In genomic region chrX:169978436-169979381, GRCm38 (mm10) we compare ENCODE assay signal across 8 mouse cellular contexts. TPM values are rescaled to one million over a fixed set of nuclear protein-coding genes. Genes with fewer than 3 reads are reported as not detected.
A peak's percentile ranks its signal among the peaks of the same experiment; 100 is the strongest.
DNase-seq lines count a peak whose midpoint lies in the region; ATAC-seq and TF ChIP-seq lines count a peak whose summit lies in the region.
"Not testable (repeated sequence)": the region's sequence is repeated elsewhere in the genome, so short reads cannot be mapped to it uniquely, and the experiment has no call there.

No protein-coding gene starts in this region.

- H3K4me2 ChIP-seq in forebrain, embryonic 13.5 days, result peak overlapping the region; percentile 26
- peak overlapping the region; percentile 17 for H3K4me2 ChIP-seq in heart, embryonic 15.5 days
- H3K4me2 ChIP-seq in liver, postnatal 0 days (ENCODE audit: low read depth, low read length), result peak overlapping the region; percentile 38; the same call in 1 of the 2 replicates
- peak overlapping the region; percentile 27 for H3K4me2 ChIP-seq in neural tube, embryonic 13.5 days

- not testable (repeated sequence) for H3K9ac ChIP-seq in forebrain, embryonic 13.5 days; heart, embryonic 15.5 days; liver, postnatal 0 days (replicated peaks); neural tube, embryonic 13.5 days

- H3K27me3 ChIP-seq in E14TG2a.4 (ENCODE audit: insufficient read depth, low read length), result peaks cover 10% of the 10 kb centered on the region
- not testable (repeated sequence) for H3K27me3 ChIP-seq in forebrain, embryonic 13.5 days; heart, embryonic 15.5 days; neural tube, embryonic 13.5 days
- peaks cover 33% of the 10 kb centered on the region for H3K27me3 ChIP-seq in liver, postnatal 0 days (ENCODE audit: insufficient read depth, low read length)

- ATAC-seq in forebrain, embryonic 13.5 days, result 0 out of 2 replicates have a peak, but pooled peaks have one; percentile 25
- ATAC-seq in heart, embryonic 15.5 days (replicated peaks; ENCODE audit: insufficient number of reproducible peaks, insufficient read depth, low FRiP score, low read depth); liver, postnatal 0 days; neural tube, embryonic 13.5 days (ENCODE audit: low read depth): not testable (repeated sequence)

- peak overlapping the region; percentile 1 for H3K4me3 ChIP-seq in E14TG2a.4 (replicated peaks; ENCODE audit: low read length)
- H3K4me3 ChIP-seq in forebrain, embryonic 13.5 days, result not testable (repeated sequence)
- peak overlapping the region; percentile 0; the same call in 1 of the 2 replicates for H3K4me3 ChIP-seq in heart, embryonic 15.5 days
- 0 out of 2 replicates have a peak overlapping the region, but pooled peaks have one; percentile 4 for H3K4me3 ChIP-seq in liver, postnatal 0 days (ENCODE audit: low read depth, low read length)
- peak overlapping the region; percentile 3 for H3K4me3 ChIP-seq in neural tube, embryonic 13.5 days

- peaks cover 87% of the 10 kb centered on the region for H3K36me3 ChIP-seq in E14TG2a.4 (ENCODE audit: insufficient read depth, low read length)
- H3K36me3 ChIP-seq in forebrain, embryonic 13.5 days (ENCODE audit: poor library complexity, severe bottlenecking), result peaks cover 72% of the 10 kb centered on the region
- H3K36me3 ChIP-seq in heart, embryonic 15.5 days, result peaks cover 22% of the 10 kb centered on the region
- H3K36me3 ChIP-seq in liver, postnatal 0 days (replicated peaks; ENCODE audit: insufficient read depth, low read length), result not testable (repeated sequence)
- H3K36me3 ChIP-seq in neural tube, embryonic 13.5 days, result peaks cover 52% of the 10 kb centered on the region

- peaks cover 86% of the 10 kb centered on the region for H3K9me3 ChIP-seq in E14TG2a.4 (ENCODE audit: low read length)
- peaks cover 80% of the 10 kb centered on the region for H3K9me3 ChIP-seq in forebrain, embryonic 13.5 days (replicated peaks)
- H3K9me3 ChIP-seq in heart, embryonic 15.5 days (replicated peaks); liver, postnatal 0 days (ENCODE audit: low read length): not testable (repeated sequence)
- peaks cover 71% of the 10 kb centered on the region for H3K9me3 ChIP-seq in neural tube, embryonic 13.5 days

- TF ChIP-seq CTCF in E14TG2a.4 (conservative IDR thresholded peaks at IDR 0.05; ENCODE audit: low read length); liver, postnatal 0 days (IDR thresholded peaks at IDR 0.05; ENCODE audit: low read depth): not testable (repeated sequence)

- not testable (repeated sequence) for TF ChIP-seq EP300 in liver, postnatal 0 days (IDR thresholded peaks at IDR 0.05; ENCODE audit: low read depth)

- WGBS in forebrain, embryonic 13.5 days, result 70% methylated on average over 29 of the region's 29 CpGs
- WGBS in heart, embryonic 15.5 days, result 61% methylated on average over 29 of the region's 29 CpGs
- WGBS in liver, postnatal 0 days (ENCODE audit: insufficient replicate concordance), result 51% methylated on average over 29 of the region's 29 CpGs
- WGBS in neural tube, embryonic 13.5 days, result 73% methylated on average over 29 of the region's 29 CpGs

- DNase-seq in cerebellum, adult 11-12 months, result peak; percentile 55
- DNase-seq in kidney, postnatal 25 days, result peak; percentile 63 to 67
- peak; percentile 85 for DNase-seq in liver, postnatal 0 days
- peak; percentile 87 for DNase-seq in testis, postnatal 10 days (ENCODE audit: low spot score)

- not testable (repeated sequence) for H3K27ac ChIP-seq in forebrain, embryonic 13.5 days; neural tube, embryonic 13.5 days (replicated peaks)
- H3K27ac ChIP-seq in heart, embryonic 15.5 days, result peak overlapping the region; percentile 64
- 0 out of 2 replicates have a peak overlapping the region, but pooled peaks have one; percentile 20 for H3K27ac ChIP-seq in liver, postnatal 0 days (ENCODE audit: low read depth)

- H3K4me1 ChIP-seq in E14TG2a.4 (replicated peaks; ENCODE audit: low read depth, low read length), result peaks cover 15% of the 10 kb centered on the region
- not testable (repeated sequence) for H3K4me1 ChIP-seq in forebrain, embryonic 13.5 days; heart, embryonic 15.5 days (replicated peaks); liver, postnatal 0 days (ENCODE audit: insufficient read depth); neural tube, embryonic 13.5 days (replicated peaks)

RNA-seq across cellular contexts. Expression of gene Gm21887, which starts 30.8 kb away (rescaled TPM):
- 195 and 234 TPM in 2 replicates for polyA plus RNA-seq in forebrain, embryonic 13.5 days (2015; fragmentation: Nextera tagmentation; extraction: Ambion mirVana)
- polyA plus RNA-seq in heart, embryonic 15.5 days (2015; fragmentation: Nextera tagmentation; extraction: Ambion mirVana), result 122 and 155 TPM in 2 replicates
- polyA plus RNA-seq in liver, postnatal 0 days (2015; fragmentation: Nextera tagmentation; extraction: Ambion mirVana), result 64.4 and 87.0 TPM in 2 replicates
- polyA plus RNA-seq in neural tube, embryonic 13.5 days (2015; fragmentation: Nextera tagmentation; extraction: Ambion mirVana), result 139 and 172 TPM in 2 replicates
